Mouse (Mus musculus) mouse trophoblast stem cell (cell line): Measurements from ENCODE around the gene Rad23a.

Source experiments
- in situ Hi-C, 2 experiments: fragments of 300-500 bp; cut with MseI, MboI; formaldehyde crosslinking; loops; 2 replicates in 1 of 2; 3 replicates in 1 of 2; pipeline ENCODE4 v1.15.1; 2025

The Rad23a gene

DNA sequence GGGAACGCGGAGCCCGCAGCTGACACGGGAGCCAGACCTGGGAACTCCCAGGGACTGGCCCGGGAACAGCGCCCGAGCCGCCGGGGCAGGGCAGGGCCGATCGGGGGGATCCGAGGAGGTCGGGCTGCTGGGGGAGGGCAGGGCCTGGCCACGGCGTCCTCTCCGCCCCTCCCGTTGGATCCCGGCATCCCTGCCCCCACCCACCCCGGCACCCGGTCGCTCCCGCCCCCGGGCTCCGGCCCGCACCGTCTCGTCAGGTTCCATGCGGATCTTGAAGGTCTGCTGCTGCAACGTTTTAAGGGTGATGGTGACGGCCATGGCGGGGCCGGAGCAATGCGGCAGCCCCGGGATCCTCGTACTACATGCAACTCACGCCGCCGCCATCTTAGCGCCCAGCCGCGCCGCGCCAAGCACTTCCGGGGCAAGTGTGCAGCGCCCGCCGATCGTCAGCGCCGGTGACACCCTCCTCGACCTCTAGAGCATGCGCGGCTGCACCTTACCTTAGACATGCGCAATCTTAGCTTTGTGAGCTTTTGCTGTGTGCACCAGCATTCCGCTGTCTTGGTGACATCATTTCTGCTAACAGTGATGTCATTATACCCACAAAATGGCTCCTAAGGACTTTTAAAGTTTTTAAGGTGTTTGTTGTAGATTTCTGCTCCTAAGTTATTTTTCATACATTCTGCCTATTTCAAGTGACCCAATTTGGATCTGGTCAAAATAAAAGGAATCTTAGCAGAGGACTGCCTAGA lies at the start of gene Rad23a:
Rad23a (minus strand) TSS at position 418 of the 752 bp plus-strand sequence.
- in situ Hi-C loops: no loop called here

GRCm38 (mm10) chr8:84889141-84889540 lies 48.7 kb upstream of the Rad23a start:
- in situ Hi-C loops: no loop called here

- in situ Hi-C loops: no loop called here
Measured at GRCm38 (mm10) chr8:84888280-84888679, 47.8 kb upstream of the Rad23a start.

DNA sequence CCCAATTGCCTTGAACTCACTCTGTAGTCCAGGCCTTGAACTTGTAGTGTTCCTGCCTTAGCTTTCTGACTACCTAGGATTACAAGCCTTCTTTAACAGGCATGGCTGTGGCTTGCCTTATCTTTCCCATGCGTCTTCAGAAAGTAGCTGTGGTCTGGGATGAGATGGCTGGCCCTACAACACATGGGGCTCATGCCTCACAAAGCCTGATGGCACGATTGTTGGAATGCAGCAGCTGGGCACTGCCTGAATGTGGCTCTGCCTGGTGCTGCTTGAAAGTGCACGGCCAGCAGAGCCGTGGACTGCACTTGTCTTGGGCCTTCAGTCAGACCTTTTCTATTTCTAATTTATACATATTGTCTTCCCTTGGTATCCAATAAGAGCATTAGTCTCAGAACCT lies 44.3 kb upstream of the Rad23a start:
- in situ Hi-C loops: no loop called here

- in situ Hi-C loops: no loop called here
Measured at GRCm38 (mm10) chr8:84878915-84879314, 38.5 kb upstream of the Rad23a start.

DNA sequence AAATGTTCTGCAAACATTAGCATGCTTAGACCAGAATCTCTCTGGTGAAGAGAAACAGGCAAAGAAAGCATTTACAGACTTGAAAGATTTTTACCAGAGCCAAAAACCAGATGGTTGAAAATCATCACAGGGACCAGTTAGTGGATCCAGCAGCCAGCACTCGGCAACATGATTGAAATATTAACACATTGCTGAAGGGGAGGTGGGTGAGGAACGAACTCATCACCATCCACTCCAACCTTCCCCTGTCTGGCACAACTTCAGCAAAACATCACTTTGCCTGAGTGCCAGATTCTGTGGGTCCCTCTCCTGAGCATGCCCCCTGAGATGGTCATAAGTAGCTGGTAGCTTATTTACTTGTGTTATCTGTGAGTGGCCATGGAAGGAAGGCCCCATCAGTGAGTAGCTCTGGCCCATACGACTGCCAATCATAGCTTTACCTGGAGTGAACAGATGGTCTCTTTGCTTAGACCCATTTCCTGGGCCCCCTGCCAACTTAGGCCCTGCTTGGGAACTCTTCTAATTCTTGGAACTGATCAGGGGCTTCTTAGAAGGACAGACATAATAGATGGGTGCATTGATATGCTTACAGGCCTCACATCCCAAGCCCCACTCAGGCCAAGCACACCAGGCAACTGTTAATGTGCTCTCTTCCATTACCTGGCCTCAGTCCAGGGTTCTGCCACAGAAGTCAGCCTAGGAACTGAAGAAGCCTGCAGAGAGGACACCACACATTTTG lies 37.0 kb upstream of the Rad23a start:
- in situ Hi-C loops: no loop called here

DNA sequence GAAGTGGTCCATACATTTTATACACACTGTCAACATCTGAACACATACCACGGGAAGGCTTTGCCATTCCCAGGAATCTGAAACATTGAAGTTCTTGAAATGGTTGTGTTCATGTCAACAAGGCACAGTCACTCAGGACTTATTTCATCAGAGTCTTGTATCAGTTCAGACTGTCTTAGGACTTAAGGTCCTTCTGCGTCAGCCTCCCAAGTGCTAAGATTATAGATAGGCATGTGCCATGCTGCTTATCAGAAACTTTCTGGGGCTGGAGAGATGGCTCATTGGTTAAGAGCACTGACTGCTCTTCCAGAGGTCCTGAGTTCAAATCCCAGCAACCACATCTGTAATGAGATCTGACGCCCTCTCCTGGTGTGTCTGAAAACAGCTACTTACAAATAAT lies 33.9 kb upstream of the Rad23a start:
- in situ Hi-C loops: no loop called here

DNA sequence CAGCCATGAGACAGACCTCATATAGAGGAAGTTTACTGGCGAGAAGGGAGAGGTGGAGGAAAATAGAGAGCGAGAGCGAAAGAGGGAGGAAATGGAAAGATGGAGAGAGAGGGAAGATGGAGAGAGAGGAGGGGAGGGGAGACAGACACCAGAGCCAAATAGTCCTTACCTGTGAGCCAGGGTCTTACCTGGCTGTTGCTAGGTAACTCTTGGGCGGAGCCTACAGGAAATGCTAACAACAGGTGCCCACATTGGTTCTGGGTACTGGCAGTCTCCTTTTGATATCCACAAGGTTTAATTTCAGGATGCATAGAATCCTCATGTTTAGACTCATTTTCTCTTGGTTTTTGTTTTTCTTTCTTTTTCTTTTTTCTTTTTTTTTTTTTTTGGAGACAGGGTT lies 32.6 kb upstream of the Rad23a start:
- in situ Hi-C loops: no loop called here

GRCm38 (mm10) chr8:84872309-84872965 lies 32.0 kb upstream of the Rad23a start:
- in situ Hi-C loops: no loop called here

- in situ Hi-C loops: no loop called here
Measured at GRCm38 (mm10) chr8:84871376-84872308, 31.2 kb upstream of the Rad23a start, which contains the start of gene Syce2. TSS of gene Syce2 (plus strand) at chr8:84872111.

- in situ Hi-C loops: no loop called here
Measured at GRCm38 (mm10) chr8:84856864-84857441, 16.5 kb upstream of the Rad23a start, which contains the start of gene Farsa. TSS of gene Farsa (plus strand) at chr8:84856989.

DNA sequence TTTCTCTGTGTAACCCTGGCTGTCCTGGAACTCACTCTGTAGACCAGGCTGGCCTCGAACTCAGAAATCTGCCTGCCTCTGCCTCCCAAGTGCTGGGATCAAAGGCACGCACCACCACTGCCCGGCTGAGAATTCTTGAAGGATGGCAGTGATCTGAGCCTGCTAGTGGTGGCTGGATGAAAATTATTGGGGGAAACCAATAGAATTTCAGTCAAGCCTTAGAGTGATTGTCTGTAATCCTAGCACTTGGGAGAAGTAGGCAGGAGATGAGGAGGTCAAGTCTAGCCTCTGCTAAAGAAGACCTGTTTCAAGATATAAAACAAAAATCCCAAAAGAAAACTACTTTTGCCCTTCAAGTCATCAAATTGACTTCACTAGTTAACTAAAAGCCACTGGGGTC lies 16.0 kb upstream of the Rad23a start:
- in situ Hi-C loops: no loop called here

GRCm38 (mm10) chr8:84847684-84848435 lies 7.4 kb upstream of the Rad23a start:
- in situ Hi-C loops: no loop called here

- in situ Hi-C loops: no loop called here
Measured at GRCm38 (mm10) chr8:84846722-84847572, 6.5 kb upstream of the Rad23a start, which contains the start of gene Calr. TSS of gene Calr (minus strand) at chr8:84846934.

DNA sequence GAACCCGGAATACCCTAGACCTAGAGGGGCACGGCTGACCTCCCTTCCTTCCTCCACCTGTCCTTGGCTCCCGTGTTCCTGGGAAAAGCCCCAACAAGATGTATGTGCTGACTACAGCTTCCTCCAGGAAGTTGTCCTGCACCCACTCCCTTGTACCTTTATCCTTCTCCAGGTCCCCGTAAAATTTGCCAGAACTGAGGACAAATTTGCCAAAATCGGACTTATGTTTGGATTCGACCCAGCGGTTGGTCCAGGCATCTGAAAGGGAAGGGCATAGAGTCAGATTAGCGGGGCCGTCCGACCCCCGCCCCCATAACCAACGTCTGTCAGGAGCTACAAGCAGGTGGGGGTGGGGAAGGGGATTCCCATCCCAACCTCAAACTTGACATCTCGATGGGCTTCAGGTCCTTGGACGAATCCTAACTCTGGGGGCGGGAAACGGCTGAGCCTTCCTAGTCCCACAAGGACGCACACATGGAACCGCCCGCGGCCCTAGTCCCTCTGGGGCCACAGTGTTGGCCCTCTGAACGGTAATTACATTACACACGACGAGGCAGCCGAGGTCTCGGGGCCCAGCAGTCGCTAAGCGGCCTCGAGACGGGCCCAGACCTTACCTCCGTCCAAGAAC lies 5.7 kb upstream of the Rad23a start:
- in situ Hi-C loops: no loop called here

GRCm38 (mm10) chr8:84845355-84846093 lies 5.1 kb upstream of the Rad23a start:
- in situ Hi-C loops: no loop called here

- in situ Hi-C loops: no loop called here
Measured at GRCm38 (mm10) chr8:84844397-84845070, 4.1 kb upstream of the Rad23a start.
